Mouse (Mus musculus) limb, embryonic 13.5 days (tissue): ENCODE data around the gene Trex1. TPM values are rescaled to one million over a fixed set of nuclear protein-coding genes. Genes with fewer than 3 reads are reported as not detected.

Experiments
- ATAC-seq: fragments of 200-750 bp; cut with Nextera tagmentation; 2 replicates; pipeline ENCODE4 v1.8.0; 2017; ENCODE audit warnings: low read depth, moderate number of reproducible peaks, moderate TSS enrichment; ENCODE audit not compliant: low FRiP score
- H3K27ac ChIP-seq: fragments of 300-500 bp; sonication (generic); 2 replicates; pipeline ENCODE4 v1.5.1; 2015; ENCODE audit warnings: inconsistent platforms, mild to moderate bottlenecking, moderate library complexity
- H3K27me3 ChIP-seq: fragments of 300-500 bp; sonication (generic); 2 replicates; pipeline ENCODE4 v1.6.1; 2015; ENCODE audit warnings: mild to moderate bottlenecking, inconsistent platforms
- H3K36me3 ChIP-seq: fragments of 300-500 bp; sonication (generic); 2 replicates; pipeline ENCODE4 v1.6.1; 2015; ENCODE audit warnings: inconsistent platforms, mild to moderate bottlenecking, moderate library complexity
- H3K4me1 ChIP-seq: fragments of 300-500 bp; sonication (generic); 2 replicates; pipeline ENCODE4 v1.6.1; 2015; ENCODE audit warnings: inconsistent platforms
- H3K4me2 ChIP-seq: fragments of 300-500 bp; sonication (generic); replicated peaks from 2 replicates; pipeline ENCODE4 v1.6.1; 2015; ENCODE audit warnings: inconsistent platforms, mild to moderate bottlenecking, moderate library complexity
- H3K4me3 ChIP-seq: fragments of 300-500 bp; sonication (generic); 2 replicates; pipeline ENCODE4 v1.5.1; 2015; ENCODE audit warnings: moderate library complexity, mild to moderate bottlenecking, inconsistent platforms
- H3K9ac ChIP-seq: fragments of 300-500 bp; sonication (generic); 2 replicates; pipeline ENCODE4 v1.6.1; 2015; ENCODE audit warnings: mild to moderate bottlenecking, inconsistent platforms
- H3K9me3 ChIP-seq: fragments of 300-500 bp; sonication (generic); 2 replicates; pipeline ENCODE4 v1.6.1; 2016; ENCODE audit warnings: inconsistent platforms
- WGBS: fragments of 180-500 bp; shearing (Covaris S2); methylation state at CpG from one replicate; pipeline ENCODE4 v1.1.7; 2015; 5-methylcytosine and 5-hydroxymethylcytosine counted together
- polyA plus RNA-seq: library from polyadenylated mRNA; unstranded; fragments of >200 nt; fragmentation: Nextera tagmentation; extraction: Ambion mirVana; gene quantifications from 2 replicates; pipeline ENCODE4 v1.2.1, GENCODE M21; 2015

The Trex1 gene
- polyA plus RNA-seq, 1 experiment from 2014 or later: 9.0 TPM

GRCm38 (mm10) chr9:109028421-109028820 lies 31.1 kb downstream of the Trex1 start:
- Histone ChIP-seq H3K4me2 (no peak overlapping the region), H3K9ac (no peak overlapping the region), H3K27me3 (no peaks in the 10 kb centered on the region), H3K4me3 (no peak overlapping the region), H3K36me3 (peaks cover 29% of the 10 kb centered on the region), H3K4me1 (no peaks in the 10 kb centered on the region), H3K27ac (no peak overlapping the region), H3K9me3 (no peaks in the 10 kb centered on the region)
- ATAC-seq: no peak
- 88% methylated on average over 3 of the region's 3 CpGs for WGBS

DNA sequence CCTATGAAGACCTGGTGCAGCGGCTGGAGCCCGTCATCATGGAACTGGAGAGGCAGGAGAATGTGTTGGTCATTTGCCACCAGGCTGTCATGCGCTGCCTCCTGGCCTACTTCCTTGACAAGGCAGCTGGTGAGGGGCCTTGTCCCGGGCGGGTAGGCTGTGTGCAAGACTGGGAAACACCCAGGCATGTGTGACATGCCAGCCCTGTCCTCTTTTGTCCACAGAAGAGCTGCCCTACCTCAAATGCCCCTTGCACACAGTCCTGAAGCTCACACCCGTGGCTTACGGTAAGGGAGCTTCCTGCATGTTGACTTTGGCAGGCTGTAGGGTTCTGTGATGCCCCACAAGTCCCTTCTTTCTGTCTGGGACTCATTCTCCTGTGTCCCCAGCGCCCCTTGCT lies 32.0 kb downstream of the Trex1 start:
- Histone ChIP-seq H3K9ac (no peak overlapping the region), H3K4me3 (no peak overlapping the region), H3K27ac (no peak overlapping the region), H3K36me3 (peaks cover 29% of the 10 kb centered on the region), H3K4me2 (no peak overlapping the region), H3K9me3 (no peaks in the 10 kb centered on the region), H3K27me3 (no peaks in the 10 kb centered on the region), H3K4me1 (no peaks in the 10 kb centered on the region)
- no peak for ATAC-seq
- 80% methylated on average over 8 of the region's 8 CpGs for WGBS

DNA sequence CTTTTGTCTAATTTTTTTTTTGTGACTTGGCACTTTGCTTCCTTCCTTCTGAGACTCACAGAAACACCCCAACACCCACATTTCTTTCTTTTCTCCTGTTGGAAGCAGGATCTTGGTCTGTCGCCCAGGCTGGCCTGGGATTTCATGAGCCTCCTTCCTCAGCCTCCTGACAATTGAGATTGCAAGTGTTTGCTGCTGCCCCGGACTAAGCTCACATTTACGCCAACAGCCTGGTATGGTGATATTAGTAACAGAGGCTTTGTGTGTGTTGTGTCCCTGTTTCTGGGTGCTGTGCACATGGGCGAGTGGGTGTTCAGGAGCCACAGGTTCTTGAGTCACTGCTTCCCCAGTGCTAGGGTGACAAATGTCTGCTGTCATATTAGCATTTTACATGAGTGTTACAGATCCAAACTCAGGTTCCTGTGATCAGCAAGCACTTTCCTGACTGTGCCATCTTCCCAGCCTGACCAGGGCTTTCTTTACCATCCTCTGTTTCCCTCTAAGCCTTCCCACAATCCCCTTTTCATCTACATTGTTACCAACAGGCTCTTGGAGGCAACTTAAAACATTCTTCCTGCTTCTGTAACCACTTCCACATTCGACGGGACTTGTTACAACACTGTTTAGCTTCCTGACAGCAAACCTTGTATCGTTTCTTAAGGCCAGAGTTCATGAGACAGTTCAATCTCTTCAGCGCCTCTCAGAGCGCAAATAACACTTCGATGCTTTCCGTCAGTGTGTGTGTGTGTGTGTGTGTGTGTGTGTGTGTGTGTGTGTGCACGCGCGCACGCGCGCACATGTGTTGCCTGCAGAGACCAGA lies 36.5 kb downstream of the Trex1 start:
- no peaks in the 10 kb centered on the region for H3K4me1 ChIP-seq
- WGBS: 90% methylated on average over 17 of the region's 17 CpGs

DNA sequence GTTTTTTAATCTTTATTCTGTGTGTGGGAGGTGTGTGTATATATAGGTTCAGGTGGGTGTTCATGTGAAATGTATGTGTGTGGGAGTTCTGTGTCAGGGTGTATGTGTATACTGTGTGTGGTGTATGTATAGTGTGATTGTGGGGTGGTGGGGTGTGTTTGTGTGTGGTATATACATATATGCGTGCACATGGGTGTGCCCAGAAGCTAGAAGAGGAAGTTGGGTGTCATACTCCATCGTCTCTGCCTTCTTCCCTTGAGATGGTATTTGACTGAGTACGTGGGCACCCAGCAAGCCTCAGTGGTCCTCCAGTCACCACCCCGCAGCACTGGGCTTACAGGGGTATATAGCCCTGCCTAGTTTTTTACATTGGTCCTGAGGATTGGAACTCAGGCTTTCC lies 38.1 kb downstream of the Trex1 start:
- H3K4me3 ChIP-seq: no peak overlapping the region
- WGBS: 84% methylated on average over 4 of the region's 4 CpGs
- no peak overlapping the region for H3K9ac ChIP-seq
- no peaks in the 10 kb centered on the region for H3K9me3 ChIP-seq
- ATAC-seq: no peak
- H3K27me3 ChIP-seq: no peaks in the 10 kb centered on the region
- no peak overlapping the region for H3K4me2 ChIP-seq
- no peaks in the 10 kb centered on the region for H3K4me1 ChIP-seq
- no peak overlapping the region for H3K27ac ChIP-seq
- peaks cover 18% of the 10 kb centered on the region for H3K36me3 ChIP-seq

More for the DNA sequence above, 36.5 kb downstream of the Trex1 start:
- no peak overlapping the region for H3K4me3 ChIP-seq
- H3K27ac ChIP-seq: no peak overlapping the region
- no peak overlapping the region for H3K9ac ChIP-seq
- peaks cover 16% of the 10 kb centered on the region for H3K36me3 ChIP-seq
- H3K27me3 ChIP-seq: no peaks in the 10 kb centered on the region
- ATAC-seq: no peak
- no peaks in the 10 kb centered on the region for H3K9me3 ChIP-seq
- no peak overlapping the region for H3K4me2 ChIP-seq

DNA sequence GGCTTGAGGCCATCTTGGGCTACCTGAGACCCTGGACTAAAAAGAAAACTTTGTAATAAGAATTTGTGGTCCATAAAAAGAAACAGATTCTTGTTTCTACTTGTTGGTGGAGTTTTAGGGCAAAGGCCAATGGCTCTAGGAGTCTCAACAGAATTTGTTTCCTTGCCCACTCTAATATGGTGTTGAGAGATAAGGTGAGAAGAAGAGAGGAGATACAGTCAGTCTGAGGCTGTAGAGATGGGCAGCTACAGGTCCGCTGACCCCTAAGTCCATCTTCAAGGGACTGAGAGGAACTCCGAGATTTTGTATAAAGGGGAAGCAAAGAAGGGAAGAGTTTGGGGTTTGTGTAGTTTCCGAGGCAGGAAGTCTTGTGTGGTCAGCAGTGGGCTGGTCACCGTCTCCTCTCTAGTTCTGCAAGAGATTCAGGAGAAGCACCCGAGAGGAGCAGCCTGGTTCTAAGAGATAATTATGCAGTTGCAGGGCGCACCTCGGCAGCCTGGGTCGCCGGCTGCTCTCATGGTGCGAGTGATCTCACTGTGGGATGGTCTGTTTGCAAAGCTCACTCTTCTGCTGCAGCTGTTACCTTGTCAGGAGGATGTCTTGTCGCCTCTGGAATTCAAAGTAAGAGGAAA lies 42.4 kb downstream of the Trex1 start:
- H3K9me3 ChIP-seq: no peaks in the 10 kb centered on the region
- H3K4me3 ChIP-seq: no peak overlapping the region
- no peak overlapping the region for H3K27ac ChIP-seq
- H3K4me2 ChIP-seq: no peak overlapping the region
- no peaks in the 10 kb centered on the region for H3K27me3 ChIP-seq
- no peaks in the 10 kb centered on the region for H3K4me1 ChIP-seq
- ATAC-seq: no peak
- H3K36me3 ChIP-seq: peaks cover 11% of the 10 kb centered on the region; the same call in 1 of the 2 replicates
- WGBS: 42% methylated on average over 11 of the region's 11 CpGs
- no peak overlapping the region for H3K9ac ChIP-seq

GRCm38 (mm10) chr9:109015397-109015796 lies 44.1 kb downstream of the Trex1 start:
- Histone ChIP-seq H3K27ac (no peak overlapping the region), H3K27me3 (no peaks in the 10 kb centered on the region), H3K4me1 (no peaks in the 10 kb centered on the region), H3K36me3 (peaks cover 23% of the 10 kb centered on the region), H3K9me3 (no peaks in the 10 kb centered on the region), H3K4me2 (no peak overlapping the region), H3K4me3 (no peak overlapping the region), H3K9ac (no peak overlapping the region)
- WGBS: 47% methylated on average over 8 of the region's 8 CpGs
- no peak for ATAC-seq

DNA sequence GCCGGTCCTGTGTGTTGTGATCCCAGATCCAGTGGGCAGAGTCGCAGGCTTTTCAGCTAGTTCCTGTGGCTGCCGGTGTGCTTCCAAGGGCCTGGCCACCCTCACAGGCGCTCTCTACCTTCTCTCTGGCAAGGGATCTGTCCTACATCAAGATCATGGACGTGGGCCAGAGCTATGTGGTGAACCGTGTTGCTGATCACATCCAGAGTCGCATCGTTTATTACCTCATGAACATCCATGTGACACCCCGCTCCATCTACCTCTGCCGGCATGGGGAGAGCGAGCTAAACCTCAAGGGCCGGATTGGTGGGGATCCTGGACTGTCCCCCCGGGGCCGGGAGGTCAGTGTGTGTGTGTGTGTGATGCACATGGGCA lies 49.2 kb downstream of the Trex1 start:
- H3K9me3 ChIP-seq: no peaks in the 10 kb centered on the region
- no peak overlapping the region for H3K9ac ChIP-seq
- 77% methylated on average over 14 of the region's 14 CpGs for WGBS

GRCm38 (mm10) chr9:109009636-109010315 lies 49.8 kb downstream of the Trex1 start:
- H3K27me3 ChIP-seq: no peaks in the 10 kb centered on the region
- no peak overlapping the region for H3K27ac ChIP-seq
- peak; percentile 35 for ATAC-seq
- WGBS: 29% methylated on average over 17 of the region's 17 CpGs
- peak overlapping the region; percentile 43 for H3K9ac ChIP-seq
- peaks cover 8% of the 10 kb centered on the region for H3K4me1 ChIP-seq
- H3K9me3 ChIP-seq: no peaks in the 10 kb centered on the region
- peaks cover 24% of the 10 kb centered on the region for H3K36me3 ChIP-seq
- H3K4me2 ChIP-seq: no peak overlapping the region; the same call in 1 of the 2 replicates
- H3K4me3 ChIP-seq: no peak overlapping the region

More for the DNA sequence above, 49.2 kb downstream of the Trex1 start:
- Histone ChIP-seq H3K27me3 (no peaks in the 10 kb centered on the region), H3K4me3 (no peak overlapping the region), H3K27ac (no peak overlapping the region), H3K4me2 (no peak overlapping the region), H3K36me3 (peaks cover 24% of the 10 kb centered on the region), H3K4me1 (peaks cover 8% of the 10 kb centered on the region)
- ATAC-seq: no peak

GRCm38 (mm10) chr9:109008994-109009635 lies 50.4 kb downstream of the Trex1 start:
- H3K9ac ChIP-seq: no peak overlapping the region
- WGBS: 64% methylated on average over 9 of the region's 10 CpGs
- no peaks in the 10 kb centered on the region for H3K9me3 ChIP-seq
- peaks cover 24% of the 10 kb centered on the region for H3K36me3 ChIP-seq
- H3K27me3 ChIP-seq: no peaks in the 10 kb centered on the region
- H3K27ac ChIP-seq: no peak overlapping the region
- ATAC-seq: no peak
- H3K4me2 ChIP-seq: no peak overlapping the region
- H3K4me1 ChIP-seq: peaks cover 8% of the 10 kb centered on the region
- H3K4me3 ChIP-seq: no peak overlapping the region

GRCm38 (mm10) chr9:109008081-109008480 lies 51.5 kb downstream of the Trex1 start:
- Histone ChIP-seq H3K9ac (no peak overlapping the region), H3K9me3 (no peaks in the 10 kb centered on the region), H3K4me3 (no peak overlapping the region), H3K36me3 (peaks cover 24% of the 10 kb centered on the region), H3K27me3 (no peaks in the 10 kb centered on the region), H3K4me2 (no peak overlapping the region), H3K4me1 (peaks cover 8% of the 10 kb centered on the region), H3K27ac (no peak overlapping the region)
- 88% methylated on average over 9 of the region's 9 CpGs for WGBS
- no peak for ATAC-seq
